Mouse (Mus musculus) lung, adult 2 months (tissue): ENCODE data around the gene Mri1.

Source experiments
- CTCF ChIP-seq: fragments of 200-500 bp; IDR thresholded peaks from 2 replicates; pipeline ENCODE4 v1.5.1; 2011; ENCODE audit warnings: mild to moderate bottlenecking, low read length, control low read depth; ENCODE audit not compliant: insufficient read depth
- POLR2A ChIP-seq: fragments of 200-500 bp; IDR thresholded peaks from 2 replicates; pipeline ENCODE4 v1.6.1; 2011; ENCODE audit warnings: low read depth, mild to moderate bottlenecking, control low read depth, low read length, borderline replicate concordance; ENCODE audit errors: extremely low read depth

GRCm38 (mm10) chr8:84269950-84270773 lies 13.0 kb upstream of the Mri1 start, which contains the start of gene Ccdc130:
- TF ChIP-seq CTCF (no peak), POLR2A (peak; percentile 95)
